In the genomic region with DNA sequence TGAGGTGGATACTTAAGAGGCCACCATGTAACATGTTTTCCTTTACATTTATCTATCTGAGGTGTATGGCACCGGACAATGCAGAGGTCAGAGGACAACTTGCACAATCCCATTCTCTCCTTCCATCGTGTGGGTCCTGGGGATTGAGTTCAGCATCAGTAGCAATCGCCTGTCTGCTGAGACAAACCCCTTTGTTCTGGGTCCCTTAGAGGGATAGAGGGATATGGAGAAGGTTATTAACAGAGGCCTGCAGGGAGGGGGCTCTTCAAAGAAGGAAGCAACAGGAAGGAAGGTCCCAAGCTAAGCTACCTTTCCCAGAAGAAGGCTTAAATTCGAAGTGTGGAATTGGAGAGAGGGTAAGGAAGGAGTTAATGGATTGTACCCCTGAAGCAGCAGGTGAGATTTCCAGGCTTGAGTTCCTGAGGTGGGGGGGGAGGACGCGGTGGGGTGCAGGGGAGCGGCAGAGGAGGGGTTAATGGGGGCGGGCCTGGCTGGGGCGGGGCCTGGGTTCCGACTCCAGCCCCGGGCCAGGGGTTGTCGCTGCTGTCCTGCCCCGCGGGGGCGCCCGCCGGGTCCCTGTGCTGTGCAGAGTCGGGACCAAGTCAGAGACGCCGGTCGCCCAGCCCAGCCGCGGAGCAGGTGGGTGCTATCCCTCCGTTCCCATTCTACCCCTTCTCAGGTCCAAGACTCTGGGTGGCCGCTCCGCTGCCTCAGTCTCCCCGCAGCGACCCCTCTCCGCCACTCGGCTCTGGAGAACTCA, we compare ENCODE assay signal across 9 mouse cellular contexts. TPM values are rescaled to one million over a fixed set of nuclear protein-coding genes. Genes with fewer than 3 reads are reported as not detected.
DNase-seq lines count a peak whose midpoint lies in the region; ATAC-seq lines count a peak whose summit lies in the region.
"Had no signal": no experiment of that assay in that cellular context is flagged by ENCODE, and none has a peak within 500 bp of the region (broad histone marks: within the 10 kb centered on the region; RNA-seq: fewer than 3 reads in every experiment).

Gpr4 (plus strand) TSS at position 543 of the 760 bp plus-strand sequence.

- WGBS in heart, embryonic 16.5 days: 3% methylated on average over 27 of the region's 30 CpGs
- 3% methylated on average over 20 of the region's 30 CpGs for WGBS in limb, embryonic 11.5 days
- 2% methylated on average over 30 of the region's 30 CpGs for WGBS in midbrain, embryonic 11.5 days

- peaks cover 22% of the 10 kb centered on the region for H3K4me1 ChIP-seq in heart, embryonic 16.5 days (ENCODE audit: control insufficient read depth, insufficient read depth, low read length)
- H3K4me1 ChIP-seq in limb, embryonic 11.5 days (ENCODE audit: control insufficient read depth, insufficient read depth, low read length): peaks cover 31% of the 10 kb centered on the region
- peaks cover 7% of the 10 kb centered on the region; the same call in 1 of the 2 replicates for H3K4me1 ChIP-seq in midbrain, embryonic 11.5 days (ENCODE audit: control insufficient read depth, insufficient read depth, low read length)

- H3K4me2 ChIP-seq in heart, embryonic 16.5 days (ENCODE audit: low read depth, low read length): peak within 1 kb of the TSS; percentile 91
- H3K4me2 ChIP-seq in limb, embryonic 11.5 days (ENCODE audit: low read depth, severe bottlenecking): peak within 1 kb of the TSS; percentile 66
- H3K4me2 ChIP-seq in midbrain, embryonic 11.5 days: peak within 1 kb of the TSS; percentile 66

- ATAC-seq in heart, embryonic 16.5 days (replicated peaks; ENCODE audit: extremely low read depth, insufficient read depth, low FRiP score): peak; percentile 83
- peak; percentile 75 for ATAC-seq in limb, embryonic 11.5 days (ENCODE audit: insufficient number of reproducible peaks, low FRiP score, low TSS enrichment, low read depth)
- peak; percentile 86 for ATAC-seq in midbrain, embryonic 11.5 days (ENCODE audit: low FRiP score)

- H3K4me3 ChIP-seq in heart, embryonic 16.5 days (ENCODE audit: low read length): peak within 1 kb of the TSS; percentile 62
- peak within 1 kb of the TSS; percentile 51 for H3K4me3 ChIP-seq in limb, embryonic 11.5 days (ENCODE audit: low read depth, low read length)
- H3K4me3 ChIP-seq in midbrain, embryonic 11.5 days (ENCODE audit: low read depth, low read length): peak within 1 kb of the TSS; percentile 39

- H3K27ac ChIP-seq in heart, embryonic 16.5 days (ENCODE audit: low read length): peak within 1 kb of the TSS; percentile 20; the same call in 1 of the 2 replicates
- 0 out of 2 replicates have a peak within 1 kb of the TSS, but pooled peaks have one; percentile 8 for H3K27ac ChIP-seq in limb, embryonic 11.5 days (replicated peaks; ENCODE audit: low read depth, low read length)
- no peak within 1 kb of the TSS for H3K27ac ChIP-seq in midbrain, embryonic 11.5 days (ENCODE audit: low read depth, low read length)

- H3K9ac ChIP-seq in heart, embryonic 16.5 days (ENCODE audit: low read length): peak within 1 kb of the TSS; percentile 70
- H3K9ac ChIP-seq in limb, embryonic 11.5 days (ENCODE audit: low read length): peak within 1 kb of the TSS; percentile 58; the same call in 1 of the 2 replicates
- H3K9ac ChIP-seq in midbrain, embryonic 11.5 days (ENCODE audit: low read length): peak within 1 kb of the TSS; percentile 51

- 0 out of 2 replicates have a peak, but pooled peaks cover 5% of the 10 kb centered on the region for H3K9me3 ChIP-seq in heart, embryonic 16.5 days (replicated peaks; ENCODE audit: control insufficient read depth, low read length)
- no peaks in the 10 kb centered on the region for H3K9me3 ChIP-seq in limb, embryonic 11.5 days (ENCODE audit: control insufficient read depth, low read length)
- no peaks in the 10 kb centered on the region for H3K9me3 ChIP-seq in midbrain, embryonic 11.5 days (ENCODE audit: control insufficient read depth, low read length)

- no peaks in the 10 kb centered on the region for H3K36me3 ChIP-seq in heart, embryonic 16.5 days (ENCODE audit: control insufficient read depth, insufficient read depth)
- H3K36me3 ChIP-seq in limb, embryonic 11.5 days (ENCODE audit: control insufficient read depth, insufficient read depth, low read length): no peaks in the 10 kb centered on the region; the same call in 1 of the 2 replicates
- no peaks in the 10 kb centered on the region for H3K36me3 ChIP-seq in midbrain, embryonic 11.5 days (ENCODE audit: control insufficient read depth, insufficient read depth, low read length)

- peak; percentile 45 for DNase-seq in gastrocnemius, postnatal 10 days
- no peak for DNase-seq in gastrocnemius, adult 8-10 months (ENCODE audit: low spot score in 2 of 2)
- DNase-seq in embryo, embryonic 10.5 days (ENCODE audit: low spot score): peak; percentile 61
- DNase-seq in limb, embryonic 11.5 days (ENCODE audit: low spot score): peak; percentile 77
- DNase-seq in midbrain, embryonic 11.5 days (ENCODE audit: low spot score, missing footprints): peak; percentile 92
- DNase-seq in T-cell, adult 2 months (ENCODE audit: low spot score): no peak
- DNase-seq in layer of hippocampus, adult 18-20 months (ENCODE audit: low spot score in 2 of 2): no peak

- no peaks in the 10 kb centered on the region for H3K27me3 ChIP-seq in heart, embryonic 16.5 days (ENCODE audit: control insufficient read depth, insufficient read depth, low read length)
- H3K27me3 ChIP-seq in limb, embryonic 11.5 days (ENCODE audit: control insufficient read depth, insufficient read depth, low read length): no peaks in the 10 kb centered on the region
- peaks cover 2% of the 10 kb centered on the region; the same call in 1 of the 2 replicates for H3K27me3 ChIP-seq in midbrain, embryonic 11.5 days (ENCODE audit: control insufficient read depth, insufficient read depth, low read length)
- H3K27me3 ChIP-seq: CH12.LX had no signal

RNA-seq across cellular contexts. Expression of gene Gpr4, which starts in this region (rescaled TPM):
- 1 to 10 TPM; 2.3 to 3.4 TPM for total RNA-seq in gastrocnemius, postnatal 10 days (2021)
- total RNA-seq in gastrocnemius, adult 8-10 months (2022): 1 to 10 TPM in 3 of 4 experiments, under 1 TPM in 1; 0.72 to 1.7 (median 1.2) TPM
- 2.4 and 2.7 TPM in 2 replicates for polyA plus RNA-seq in heart, embryonic 16.5 days (2015; fragmentation: Nextera tagmentation; extraction: Ambion mirVana)
- polyA plus RNA-seq in limb, embryonic 11.5 days (2014; fragmentation: Nextera tagmentation; extraction: Ambion mirVana): 8.7 and 10.5 TPM in 2 replicates
- polyA plus RNA-seq in midbrain, embryonic 11.5 days (2014; fragmentation: Nextera tagmentation; extraction: Ambion mirVana): 1.5 and 1.7 TPM in 2 replicates
- 1 to 10 TPM; 1.3 to 1.4 TPM for total RNA-seq in layer of hippocampus, adult 18-20 months (2021)

Comparison
In these comparisons a context has a peak if more than half of its experiments do, and no peak if none do; other contexts are left out.
1. DNase-seq: peak in gastrocnemius, postnatal 10 days (single experiment), embryo, embryonic 10.5 days (single experiment), limb, embryonic 11.5 days (single experiment) and midbrain, embryonic 11.5 days (single experiment); none in gastrocnemius, adult 8-10 months (0 of 2), T-cell, adult 2 months (single experiment) and layer of hippocampus, adult 18-20 months (0 of 2).
2. Peak in every context shown above with its lines, with median percentiles within 50 percentile points of each other: ATAC-seq, H3K4me2 ChIP-seq, H3K4me3 ChIP-seq and H3K9ac ChIP-seq.